Mouse (Mus musculus): ENCODE measurements around the gene 0610037L13Rik.

DNA sequence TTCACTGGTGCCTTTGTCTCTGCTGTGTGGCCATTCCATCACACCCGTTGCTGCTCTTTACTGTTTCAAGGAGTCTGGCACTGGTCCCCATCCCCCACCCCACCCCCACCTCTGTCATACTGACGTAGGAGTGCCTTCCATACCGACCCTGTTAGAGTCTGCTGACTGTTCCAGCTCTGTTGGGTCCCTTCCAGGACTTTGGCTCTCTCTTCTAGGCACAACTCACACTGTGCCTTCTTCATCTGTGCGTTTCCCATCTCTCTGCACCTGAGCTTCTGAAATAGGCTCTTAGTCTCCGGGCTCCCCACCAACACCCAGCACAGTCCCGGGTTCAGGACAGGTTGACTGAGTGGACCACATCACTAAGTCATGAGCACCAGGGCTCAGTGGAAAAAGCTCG is 42.8 kb upstream of the 0610037L13Rik start:
- TF ChIP-seq CTCF (IDR thresholded peaks at IDR 0.05; ENCODE audit: borderline replicate concordance, insufficient read depth, low read depth, low read length) (no peak), POLR2A (IDR thresholded peaks at IDR 0.05; ENCODE audit: borderline replicate concordance, insufficient read depth, low read length) (no peak)
